Mouse (Mus musculus) midbrain, embryonic 13.5 days (tissue): ENCODE data around the gene Slc35f1. TPM values are rescaled to one million over a fixed set of nuclear protein-coding genes. Genes with fewer than 3 reads are reported as not detected.
"Not testable (repeated sequence)": the region's sequence is repeated elsewhere in the genome, so short reads cannot be mapped to it uniquely, and the experiment has no call there.

Experiments used
- ATAC-seq: fragments of 200-750 bp; cut with Nextera tagmentation; 2 replicates; pipeline ENCODE4 v1.8.0; 2017; ENCODE audit warnings: mild to moderate bottlenecking, moderate TSS enrichment, moderate library complexity
- H3K27ac ChIP-seq: fragments of 300-500 bp; sonication (generic); 2 replicates; pipeline ENCODE4 v1.5.1; 2015; ENCODE audit warnings: inconsistent platforms, mild to moderate bottlenecking, moderate library complexity
- H3K27me3 ChIP-seq: fragments of 300-500 bp; sonication (generic); 2 replicates; pipeline ENCODE4 v1.6.1; 2015; ENCODE audit warnings: mild to moderate bottlenecking, inconsistent platforms
- H3K36me3 ChIP-seq: fragments of 300-500 bp; sonication (generic); 2 replicates; pipeline ENCODE4 v1.6.1; 2015; ENCODE audit warnings: mild to moderate bottlenecking, inconsistent platforms
- H3K4me1 ChIP-seq: fragments of 300-500 bp; sonication (generic); replicated peaks from 2 replicates; pipeline ENCODE4 v1.6.1; 2015; ENCODE audit warnings: inconsistent platforms
- H3K4me2 ChIP-seq: fragments of 300-500 bp; sonication (generic); replicated peaks from 2 replicates; pipeline ENCODE4 v1.6.1; 2015; ENCODE audit warnings: moderate library complexity, mild to moderate bottlenecking, inconsistent platforms
- H3K4me3 ChIP-seq: fragments of 300-500 bp; sonication (generic); replicated peaks from 2 replicates; pipeline ENCODE4 v1.5.1; 2015; ENCODE audit warnings: mild to moderate bottlenecking, inconsistent platforms
- H3K9ac ChIP-seq: fragments of 300-500 bp; sonication (generic); replicated peaks from 2 replicates; pipeline ENCODE4 v1.6.1; 2015; ENCODE audit warnings: mild to moderate bottlenecking, inconsistent platforms
- H3K9me3 ChIP-seq: fragments of 300-500 bp; sonication (generic); 2 replicates; pipeline ENCODE4 v1.6.1; 2016; ENCODE audit warnings: mild to moderate bottlenecking, inconsistent platforms
- WGBS: fragments of 180-500 bp; shearing (Covaris S2); methylation state at CpG from one replicate; pipeline ENCODE4 v1.1.7; 2015; 5-methylcytosine and 5-hydroxymethylcytosine counted together
- polyA plus RNA-seq: library from polyadenylated mRNA; unstranded; fragments of >200 nt; fragmentation: Nextera tagmentation; extraction: Ambion mirVana; gene quantifications from 2 replicates; pipeline ENCODE4 v1.2.1, GENCODE M21; 2015

Gene Slc35f1
- polyA plus RNA-seq, 1 experiment from 2014 or later = 36.3 TPM

DNA sequence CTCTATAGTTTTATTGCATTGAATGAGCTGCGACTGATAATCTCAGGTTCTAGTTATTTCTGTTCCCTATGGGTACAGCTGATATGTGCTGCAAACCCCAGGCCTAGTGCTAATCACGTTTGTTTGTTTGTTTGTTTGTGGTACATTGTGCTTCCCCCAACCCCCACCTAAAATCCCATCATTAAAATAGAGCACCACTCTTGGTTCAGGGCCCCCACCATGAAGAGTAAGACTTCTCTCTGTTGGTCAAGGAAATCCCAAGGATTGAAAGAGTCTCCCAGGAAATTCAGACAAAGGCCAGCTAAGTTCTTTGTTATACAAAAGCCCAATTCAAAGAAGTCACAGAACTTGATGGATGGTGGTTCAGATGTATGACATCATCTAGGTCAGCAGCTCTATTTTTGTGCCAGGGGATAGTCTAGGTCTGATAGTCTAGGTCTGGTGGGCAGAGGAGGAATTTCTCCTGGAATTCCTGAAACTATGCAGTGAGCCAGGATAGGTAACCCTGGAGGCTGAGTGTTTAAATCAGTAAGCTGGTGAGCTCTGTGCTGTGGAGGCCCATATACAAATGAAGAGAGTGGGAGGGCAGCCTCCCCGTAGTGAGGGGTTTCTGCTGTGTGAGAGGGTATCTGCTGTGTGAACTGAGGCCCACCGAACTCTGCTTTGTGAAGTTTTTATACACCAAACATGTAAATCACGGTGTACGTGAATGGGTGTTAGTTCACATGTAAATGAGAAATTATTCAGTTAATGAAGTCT lies 187.1 kb downstream of the Slc35f1 start:
- ATAC-seq = peak; percentile 81

DNA sequence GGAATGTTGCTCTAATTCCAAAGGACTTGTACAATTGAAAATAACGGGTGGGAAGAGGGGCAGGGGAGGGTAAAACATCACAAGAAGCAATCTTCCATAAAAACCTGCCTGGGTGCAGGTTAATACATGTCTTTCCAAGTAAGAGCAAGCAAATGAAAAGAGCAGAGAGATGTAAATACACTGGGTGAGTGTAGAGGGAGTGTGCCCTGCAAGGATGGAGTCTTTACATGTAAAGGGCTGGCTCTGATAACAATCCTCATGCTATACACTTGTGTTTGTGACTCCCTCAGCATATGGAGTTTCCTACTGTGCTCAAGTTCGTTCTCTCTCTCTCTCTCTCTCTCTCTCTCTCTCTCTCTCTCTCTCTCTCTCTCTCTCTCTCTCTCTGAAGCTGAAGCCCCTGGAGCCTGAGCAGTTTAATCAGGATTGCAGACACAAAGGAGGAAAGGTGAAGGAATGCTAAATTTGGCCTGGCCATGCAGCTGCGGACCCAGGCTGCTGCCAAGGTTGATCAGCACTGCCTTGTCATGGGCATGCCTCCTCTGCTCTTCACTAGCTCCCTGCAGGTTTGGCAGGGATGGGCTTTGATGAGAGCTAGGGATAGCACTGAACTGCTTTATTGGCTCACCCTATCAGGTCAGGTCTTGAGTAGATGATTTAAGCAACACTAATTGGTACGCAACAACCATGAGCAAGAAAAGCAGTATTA lies 187.9 kb downstream of the Slc35f1 start:
- no peak overlapping the region for H3K4me3 ChIP-seq
- no peaks in the 10 kb centered on the region for H3K27me3 ChIP-seq
- peak overlapping the region; percentile 22; the same call in 1 of the 2 replicates for H3K27ac ChIP-seq
- H3K4me2 ChIP-seq = no peak overlapping the region
- ATAC-seq = peak; percentile 66
- H3K4me1 ChIP-seq = peaks cover 40% of the 10 kb centered on the region
- H3K9ac ChIP-seq = no peak overlapping the region
- 36% methylated on average over 4 of the region's 4 CpGs for WGBS
- H3K9me3 ChIP-seq = no peaks in the 10 kb centered on the region
- H3K36me3 ChIP-seq = no peaks in the 10 kb centered on the region

More for the DNA sequence above, 187.1 kb downstream of the Slc35f1 start:
- no peaks in the 10 kb centered on the region for H3K9me3 ChIP-seq
- no peaks in the 10 kb centered on the region for H3K36me3 ChIP-seq
- 24% methylated on average over 6 of the region's 6 CpGs for WGBS
- no peaks in the 10 kb centered on the region for H3K27me3 ChIP-seq
- no peak overlapping the region for H3K9ac ChIP-seq
- peak overlapping the region; percentile 22; the same call in 1 of the 2 replicates for H3K27ac ChIP-seq
- H3K4me2 ChIP-seq = no peak overlapping the region
- no peak overlapping the region for H3K4me3 ChIP-seq
- H3K4me1 ChIP-seq = peaks cover 39% of the 10 kb centered on the region

DNA sequence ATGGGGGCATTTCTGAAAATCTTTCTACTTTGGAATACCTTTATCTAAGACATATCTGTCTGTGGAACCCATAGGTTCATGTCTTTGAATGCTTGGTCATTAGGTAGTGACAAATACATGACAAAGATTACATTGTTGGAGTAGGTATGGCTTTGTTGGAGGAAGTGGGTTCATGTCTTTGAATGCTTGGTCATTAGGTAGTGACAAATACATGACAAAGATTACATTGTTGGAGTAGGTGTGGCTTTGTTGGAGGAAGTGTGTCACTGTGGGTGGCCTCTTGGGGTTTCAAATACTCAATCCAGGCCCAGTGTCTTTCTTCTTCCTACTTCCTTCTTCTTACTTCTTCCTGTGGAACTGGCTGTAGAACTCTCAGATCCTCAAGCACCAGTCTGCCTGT lies 206.4 kb downstream of the Slc35f1 start:
- not testable (repeated sequence) for H3K36me3 ChIP-seq, H3K27ac ChIP-seq, H3K9ac ChIP-seq, H3K27me3 ChIP-seq, H3K4me1 ChIP-seq, H3K9me3 ChIP-seq, H3K4me2 ChIP-seq, H3K4me3 ChIP-seq, ATAC-seq

DNA sequence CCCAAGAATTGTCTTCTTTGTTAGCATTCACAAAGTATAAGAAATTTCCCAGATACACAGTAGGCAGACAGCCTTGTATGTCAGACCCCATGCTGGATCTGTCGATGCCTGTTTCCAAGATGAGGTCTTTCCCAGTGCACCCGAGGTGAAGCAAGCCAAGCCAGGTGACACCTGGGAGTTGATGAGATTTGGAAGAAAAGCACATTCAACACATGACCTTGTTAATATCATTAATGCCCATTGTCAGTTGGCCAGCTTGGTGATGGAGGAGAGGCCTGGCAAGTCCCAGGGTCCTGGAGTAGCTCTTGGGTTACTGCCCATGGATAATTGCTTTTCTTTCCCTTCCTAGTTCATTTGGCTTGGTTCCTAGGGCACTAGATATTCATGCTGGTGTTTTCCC lies 214.6 kb downstream of the Slc35f1 start:
- Histone ChIP-seq H3K9ac (no peak overlapping the region), H3K9me3 (no peaks in the 10 kb centered on the region), H3K4me1 (no peaks in the 10 kb centered on the region), H3K36me3 (no peaks in the 10 kb centered on the region), H3K4me2 (no peak overlapping the region), H3K4me3 (no peak overlapping the region), H3K27me3 (no peaks in the 10 kb centered on the region), H3K27ac (no peak overlapping the region)
- no peak for ATAC-seq
- WGBS = 80% methylated on average over 2 of the region's 2 CpGs

DNA sequence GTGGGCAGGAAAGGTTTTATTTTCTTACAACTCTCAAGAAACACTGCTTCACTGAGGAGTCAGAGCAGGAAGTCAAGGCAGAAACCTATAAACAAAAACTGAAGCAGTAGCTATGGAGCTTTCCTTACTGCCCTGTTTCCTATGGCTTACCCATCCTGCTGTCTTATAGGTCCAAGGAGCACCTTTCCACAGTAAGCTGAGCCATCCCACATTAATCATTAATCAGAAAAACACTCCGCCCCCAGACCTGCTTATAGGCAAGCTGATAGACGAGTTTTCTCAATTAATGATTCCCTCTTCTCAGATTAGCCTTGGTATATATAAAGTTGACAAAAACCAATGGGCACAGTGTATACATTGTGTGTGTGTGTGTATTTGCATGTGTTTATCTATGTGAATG lies 221.4 kb downstream of the Slc35f1 start:
- Histone ChIP-seq H3K27ac (no peak overlapping the region), H3K27me3 (no peaks in the 10 kb centered on the region), H3K4me1 (no peaks in the 10 kb centered on the region), H3K4me2 (no peak overlapping the region), H3K4me3 (no peak overlapping the region), H3K9me3 (no peaks in the 10 kb centered on the region), H3K36me3 (no peaks in the 10 kb centered on the region), H3K9ac (no peak overlapping the region)
- 89% methylated on average over 2 of the region's 2 CpGs for WGBS
- ATAC-seq = no peak

DNA sequence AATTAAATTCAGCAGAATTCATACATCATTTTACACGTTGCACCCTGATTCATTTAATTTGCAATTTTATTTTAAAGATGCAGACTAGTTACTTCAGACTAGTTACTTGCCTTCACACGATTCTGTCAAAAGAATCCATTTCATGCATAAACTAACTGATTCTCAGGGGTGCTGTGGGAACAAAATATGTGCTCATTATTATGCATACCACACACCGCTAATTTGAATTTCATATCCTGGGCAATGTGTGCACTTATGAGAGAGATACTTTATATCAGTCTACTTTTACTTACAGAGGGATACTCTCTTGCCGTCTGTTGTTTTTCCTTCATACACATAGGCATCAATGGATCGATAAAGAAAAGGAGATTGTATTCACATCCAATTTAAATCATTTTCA lies 228.4 kb downstream of the Slc35f1 start:
- Histone ChIP-seq H3K4me3 (no peak overlapping the region), H3K36me3 (no peaks in the 10 kb centered on the region), H3K9ac (no peak overlapping the region), H3K4me1 (peaks cover 6% of the 10 kb centered on the region), H3K9me3 (no peaks in the 10 kb centered on the region), H3K27me3 (no peaks in the 10 kb centered on the region), H3K4me2 (no peak overlapping the region), H3K27ac (no peak overlapping the region)
- 58% methylated on average over 5 of the region's 5 CpGs for WGBS
- ATAC-seq = no peak

DNA sequence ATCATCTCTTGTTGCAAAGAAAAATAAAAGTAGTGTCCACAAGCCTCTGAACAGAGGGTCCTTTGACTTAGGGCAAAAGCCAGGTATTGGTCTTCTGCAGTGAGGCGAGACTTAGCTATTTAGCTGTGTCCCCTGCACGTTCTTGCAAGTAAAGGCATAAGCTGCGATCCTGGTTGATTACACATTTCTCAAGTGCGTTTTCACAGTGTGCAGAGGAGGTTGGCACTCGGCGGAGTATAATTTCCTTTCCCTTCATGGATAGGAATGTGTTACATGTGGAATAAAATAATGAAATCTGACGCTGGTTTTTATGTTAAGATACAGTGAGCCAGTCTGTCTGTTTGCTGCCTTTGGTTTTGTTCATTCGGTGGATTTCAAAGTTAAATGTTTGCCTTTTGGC lies 232.8 kb downstream of the Slc35f1 start:
- no peak for ATAC-seq
- H3K9me3 ChIP-seq = no peaks in the 10 kb centered on the region
- 80% methylated on average over 8 of the region's 8 CpGs for WGBS
- H3K36me3 ChIP-seq = no peaks in the 10 kb centered on the region
- H3K4me3 ChIP-seq = no peak overlapping the region
- H3K27ac ChIP-seq = no peak overlapping the region
- H3K27me3 ChIP-seq = no peaks in the 10 kb centered on the region
- no peak overlapping the region for H3K9ac ChIP-seq
- H3K4me1 ChIP-seq = peaks cover 3% of the 10 kb centered on the region
- no peak overlapping the region for H3K4me2 ChIP-seq

DNA sequence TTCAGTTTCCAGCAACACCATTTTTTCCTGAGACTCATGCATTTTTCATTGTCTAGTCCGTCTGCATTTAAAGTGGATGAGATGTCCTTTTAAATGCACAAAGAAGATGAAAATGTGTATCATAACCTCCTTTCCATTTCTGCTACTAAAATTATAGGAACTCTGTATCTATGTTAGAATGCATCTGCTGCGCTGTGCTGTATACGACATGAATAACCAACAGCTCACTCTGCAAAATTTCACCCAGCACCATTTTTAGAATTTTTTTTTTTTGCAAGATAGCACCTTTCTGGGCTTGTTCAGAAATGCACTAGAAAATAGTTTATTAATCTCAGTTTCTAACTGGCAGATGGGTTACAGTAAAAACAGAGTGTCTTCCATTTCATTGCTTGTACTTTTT lies 236.0 kb downstream of the Slc35f1 start:
- WGBS = 70% methylated on average over 3 of the region's 3 CpGs
- H3K4me2 ChIP-seq = no peak overlapping the region
- no peaks in the 10 kb centered on the region for H3K27me3 ChIP-seq
- H3K36me3 ChIP-seq = no peaks in the 10 kb centered on the region
- ATAC-seq = no peak
- no peak overlapping the region for H3K9ac ChIP-seq
- H3K9me3 ChIP-seq = no peaks in the 10 kb centered on the region
- peak overlapping the region; percentile 4; the same call in 1 of the 2 replicates for H3K27ac ChIP-seq
- no peaks in the 10 kb centered on the region for H3K4me1 ChIP-seq
- no peak overlapping the region for H3K4me3 ChIP-seq

DNA sequence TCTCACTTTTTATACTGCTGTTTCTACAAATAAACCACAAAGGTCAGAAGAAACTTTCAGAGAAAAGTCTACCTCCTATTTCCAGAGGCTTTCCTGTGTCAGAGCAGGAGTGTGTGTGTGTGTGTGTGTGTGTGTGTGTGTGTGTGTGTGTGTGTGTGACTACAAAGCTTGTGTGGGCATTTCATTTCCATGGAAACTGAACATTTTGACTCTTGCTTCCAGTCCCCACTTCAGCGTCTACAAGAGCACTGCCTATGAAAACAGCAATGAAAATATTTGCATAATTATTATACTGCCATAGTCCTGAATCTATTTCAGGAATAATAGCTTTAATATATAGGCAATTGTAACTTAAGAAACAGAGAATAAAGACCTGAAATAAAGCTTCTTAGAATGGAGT lies 241.8 kb downstream of the Slc35f1 start:
- no peak overlapping the region for H3K9ac ChIP-seq
- ATAC-seq = no peak
- no peak overlapping the region for H3K4me2 ChIP-seq
- no peaks in the 10 kb centered on the region for H3K9me3 ChIP-seq
- H3K27ac ChIP-seq = no peak overlapping the region
- no peaks in the 10 kb centered on the region for H3K4me1 ChIP-seq
- WGBS = 25% methylated on average over 1 of the region's 1 CpGs
- no peaks in the 10 kb centered on the region for H3K27me3 ChIP-seq
- H3K36me3 ChIP-seq = no peaks in the 10 kb centered on the region
- no peak overlapping the region for H3K4me3 ChIP-seq

GRCm38 (mm10) chr10:52934615-52935014 lies 244.3 kb downstream of the Slc35f1 start:
- no peaks in the 10 kb centered on the region for H3K27me3 ChIP-seq
- no peak overlapping the region for H3K9ac ChIP-seq
- no peak overlapping the region for H3K4me2 ChIP-seq
- H3K36me3 ChIP-seq = no peaks in the 10 kb centered on the region
- H3K4me1 ChIP-seq = no peaks in the 10 kb centered on the region
- no peak overlapping the region for H3K4me3 ChIP-seq
- H3K9me3 ChIP-seq = no peaks in the 10 kb centered on the region
- no peak for ATAC-seq
- no peak overlapping the region for H3K27ac ChIP-seq

DNA sequence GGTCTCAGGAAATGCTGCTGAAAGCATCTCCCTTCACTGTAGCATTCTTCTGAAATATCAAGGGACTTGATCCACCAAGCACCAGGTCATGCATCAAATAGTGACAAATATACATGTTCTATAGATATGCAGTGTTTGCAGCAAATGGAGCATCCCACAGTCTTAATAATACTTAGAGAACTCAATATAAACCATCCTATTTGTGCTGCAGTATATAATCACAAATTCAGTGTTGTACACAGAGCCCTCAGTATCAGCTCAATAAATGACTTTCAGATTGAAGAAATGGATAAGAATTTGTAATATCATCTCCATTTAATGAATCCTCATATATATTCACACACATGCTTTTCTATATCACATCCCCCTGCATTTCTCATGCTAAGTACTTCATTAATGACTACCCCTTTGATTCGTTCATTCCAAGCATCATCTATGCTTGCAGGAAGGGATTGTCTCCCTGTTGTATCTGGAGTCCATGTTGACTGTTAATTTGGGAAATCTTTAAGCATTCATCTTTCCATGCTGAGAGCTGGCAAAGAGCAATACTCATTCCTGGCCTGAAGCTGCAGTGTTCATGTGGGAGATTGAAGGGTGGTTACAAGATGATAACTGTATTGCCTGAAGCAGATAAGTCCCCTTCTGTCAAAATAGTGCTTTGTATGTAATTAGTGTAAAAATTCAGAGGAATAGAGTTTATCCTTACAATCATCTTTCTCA lies 249.9 kb downstream of the Slc35f1 start:
- no peaks in the 10 kb centered on the region for H3K27me3 ChIP-seq
- H3K9me3 ChIP-seq = no peaks in the 10 kb centered on the region
- H3K27ac ChIP-seq = peak overlapping the region; percentile 76
- no peak overlapping the region for H3K4me3 ChIP-seq
- WGBS = 53% methylated on average over 1 of the region's 1 CpGs
- H3K4me2 ChIP-seq = no peak overlapping the region
- peaks cover 8% of the 10 kb centered on the region; the same call in 1 of the 2 replicates for H3K4me1 ChIP-seq
- ATAC-seq = peak; percentile 91
- no peaks in the 10 kb centered on the region for H3K36me3 ChIP-seq
- no peak overlapping the region for H3K9ac ChIP-seq

- Histone ChIP-seq H3K9ac (no peak overlapping the region), H3K4me2 (0 out of 2 replicates have a peak overlapping the region, but pooled peaks have one; percentile 3)
- 44% methylated on average over 5 of the region's 5 CpGs for WGBS
These were observed 250.5 kb downstream of the Slc35f1 start for GRCm38 (mm10) chr10:52940831-52941216.

More at GRCm38 (mm10) chr10:52940831-52941216, 250.5 kb downstream of the Slc35f1 start:
- no peak overlapping the region for H3K4me3 ChIP-seq
- H3K36me3 ChIP-seq = no peaks in the 10 kb centered on the region
- H3K4me1 ChIP-seq = peaks cover 8% of the 10 kb centered on the region; the same call in 1 of the 2 replicates
- no peaks in the 10 kb centered on the region for H3K27me3 ChIP-seq
- H3K27ac ChIP-seq = peak overlapping the region; percentile 72; the same call in 1 of the 2 replicates
- peak; percentile 91 for ATAC-seq
- no peaks in the 10 kb centered on the region for H3K9me3 ChIP-seq
